Comparison of ENCODE assay signal across 8 mouse cellular contexts in genomic region chr13:23740256-23740840, GRCm38 (mm10). TPM values are rescaled to one million over a fixed set of nuclear protein-coding genes. Genes with fewer than 3 reads are reported as not detected.
DNase-seq lines count a peak whose midpoint lies in the region; ATAC-seq and TF ChIP-seq lines count a peak whose summit lies in the region.

No protein-coding gene starts in this region.

- peak overlapping the region; percentile 90 for H3K4me2 ChIP-seq in kidney, postnatal 0 days (ENCODE audit: low read length)
- peak overlapping the region; percentile 100 for H3K4me2 ChIP-seq in hindbrain, embryonic 15.5 days
- H3K4me2 ChIP-seq in myocyte (ENCODE audit: low read depth), result peak overlapping the region; percentile 85

- H3K4me3 ChIP-seq in kidney, postnatal 0 days (replicated peaks; ENCODE audit: low read depth, low read length), result peak overlapping the region; percentile 68
- peak overlapping the region; percentile 81 for H3K4me3 ChIP-seq in brown adipose tissue, adult 24 weeks (ENCODE audit: insufficient read depth, low read depth, low read length)
- H3K4me3 ChIP-seq in hindbrain, embryonic 15.5 days, result peak overlapping the region; percentile 58
- H3K4me3 ChIP-seq in myocyte, result peak overlapping the region; percentile 47

- no peak for DNase-seq in kidney, postnatal 0 days (ENCODE audit: low spot score)
- no peak for DNase-seq in kidney, postnatal 25 days
- DNase-seq in ovary, adult 18-20 months (ENCODE audit: low spot score), result no peak
- no peak for DNase-seq in thymus, postnatal 25 days

- no peak for ATAC-seq in kidney, postnatal 0 days (replicated peaks; ENCODE audit: low FRiP score, low read depth)
- ATAC-seq in hindbrain, embryonic 15.5 days (ENCODE audit: low FRiP score, low read depth), result no peak
- no peak for ATAC-seq in cerebellum, adult (ENCODE audit: insufficient number of reproducible peaks, low FRiP score, low TSS enrichment)

- WGBS in kidney, postnatal 0 days, result 22% methylated on average over 13 of the region's 13 CpGs
- WGBS in hindbrain, embryonic 15.5 days, result 34% methylated on average over 13 of the region's 13 CpGs

- H3K27ac ChIP-seq in kidney, postnatal 0 days, result peak overlapping the region; percentile 99
- peak overlapping the region; percentile 97 for H3K27ac ChIP-seq in brown adipose tissue, adult 24 weeks (replicated peaks; ENCODE audit: low read depth, low read length)
- H3K27ac ChIP-seq in hindbrain, embryonic 15.5 days (replicated peaks), result peak overlapping the region; percentile 89

- no peak for TF ChIP-seq POLR2A in myocyte (IDR thresholded peaks at IDR 0.05; ENCODE audit: insufficient read length, low read depth)

- no peaks in the 10 kb centered on the region for H3K27me3 ChIP-seq in kidney, postnatal 0 days (ENCODE audit: insufficient read depth, low read length)
- no peaks in the 10 kb centered on the region for H3K27me3 ChIP-seq in hindbrain, embryonic 15.5 days
- H3K27me3 ChIP-seq in myocyte (ENCODE audit: control insufficient read depth, insufficient read depth, insufficient read length), result no peaks in the 10 kb centered on the region

- no peak for TF ChIP-seq CTCF in kidney, postnatal 0 days (IDR thresholded peaks at IDR 0.05; ENCODE audit: low read depth)

- no peaks in the 10 kb centered on the region for H3K36me3 ChIP-seq in kidney, postnatal 0 days (ENCODE audit: insufficient read depth, low read length)
- H3K36me3 ChIP-seq in hindbrain, embryonic 15.5 days, result no peaks in the 10 kb centered on the region
- no peaks in the 10 kb centered on the region for H3K36me3 ChIP-seq in myocyte (ENCODE audit: control insufficient read depth, insufficient read depth)

- no peaks in the 10 kb centered on the region for H3K4me1 ChIP-seq in kidney, postnatal 0 days (replicated peaks; ENCODE audit: insufficient read depth, low read length)
- H3K4me1 ChIP-seq in brown adipose tissue, adult 24 weeks (ENCODE audit: control insufficient read depth, insufficient read depth, insufficient read length, low read length), result no peaks in the 10 kb centered on the region
- peaks cover 23% of the 10 kb centered on the region for H3K4me1 ChIP-seq in hindbrain, embryonic 15.5 days (replicated peaks)

- peak overlapping the region; percentile 92 for H3K9ac ChIP-seq in kidney, postnatal 0 days (ENCODE audit: low read depth, low read length)
- peak overlapping the region; percentile 38 for H3K9ac ChIP-seq in hindbrain, embryonic 15.5 days

- no peaks in the 10 kb centered on the region for H3K9me3 ChIP-seq in kidney, postnatal 0 days (replicated peaks; ENCODE audit: low read length)
- H3K9me3 ChIP-seq in hindbrain, embryonic 15.5 days, result no peaks in the 10 kb centered on the region

- H3K79me2 ChIP-seq in myocyte (ENCODE audit: control insufficient read depth, insufficient read depth), result no peaks in the 10 kb centered on the region

- no peak overlapping the region for H3ac ChIP-seq in myocyte (ENCODE audit: control insufficient read depth, insufficient read length)

TF ChIP-seq in myocyte, 11 proteins besides CTCF, POLR2A, EP300 and RAD21:
- TF ChIP-seq USF1 (IDR thresholded peaks at IDR 0.05; ENCODE audit: low read depth), result no peak
- no peak for TF ChIP-seq REST (IDR thresholded peaks at IDR 0.05; ENCODE audit: insufficient read depth, insufficient read length)
- TF ChIP-seq TCF12 (IDR thresholded peaks at IDR 0.05; ENCODE audit: insufficient read depth, poor library complexity, severe bottlenecking), result no peak
- TF ChIP-seq MYOG (IDR thresholded peaks at IDR 0.05; ENCODE audit: control insufficient read depth in 1 of 3, insufficient read depth in 1 of 3, insufficient read length in 2 of 3, low read depth in 2 of 3), result no peak
- TF ChIP-seq TCF3 (IDR thresholded peaks at IDR 0.05; ENCODE audit: insufficient read length, low read depth), result no peak
- no peak for TF ChIP-seq E2F4 (IDR thresholded peaks at IDR 0.05; ENCODE audit: insufficient read depth)

RNA-seq across cellular contexts. Expression of gene Hist1h1c, which starts 1.7 kb away (rescaled TPM):
- polyA plus RNA-seq in kidney, postnatal 0 days (2015; fragmentation: Nextera tagmentation; extraction: Ambion mirVana), result 33.9 and 41.0 TPM in 2 replicates
- 112 and 175 TPM in 2 replicates for polyA plus RNA-seq in brown adipose tissue, adult 24 weeks (2012; ENCODE audit: insufficient read depth, insufficient read length, missing spikeins)
- polyA plus RNA-seq in hindbrain, embryonic 15.5 days (2015; fragmentation: Nextera tagmentation; extraction: Ambion mirVana), result 7.7 and 10.4 TPM in 2 replicates
- 273 TPM for polyA plus RNA-seq in myocyte (2012; fragmentation: generic; extraction: Trizol)

RNA-seq across cellular contexts. Expression of gene Hist1h3c, which starts 5.1 kb away (rescaled TPM):
- 6.0 and 7.0 TPM in 2 replicates for polyA plus RNA-seq in kidney, postnatal 0 days (2015; fragmentation: Nextera tagmentation; extraction: Ambion mirVana)
- not detected in 2 replicates for polyA plus RNA-seq in brown adipose tissue, adult 24 weeks (2012; ENCODE audit: insufficient read depth, insufficient read length, missing spikeins)
- 1.1 and 1.6 TPM in 2 replicates for polyA plus RNA-seq in hindbrain, embryonic 15.5 days (2015; fragmentation: Nextera tagmentation; extraction: Ambion mirVana)
- polyA plus RNA-seq in myocyte (2012; fragmentation: generic; extraction: Trizol), result 2.5 TPM

RNA-seq across cellular contexts. Expression of gene Hist1h2bb, which starts 6.2 kb away (rescaled TPM):
- polyA plus RNA-seq in kidney, postnatal 0 days (2015; fragmentation: Nextera tagmentation; extraction: Ambion mirVana), result 2.1 and 2.2 TPM in 2 replicates
- polyA plus RNA-seq in brown adipose tissue, adult 24 weeks (2012; ENCODE audit: insufficient read depth, insufficient read length, missing spikeins), result not detected in 2 replicates
- polyA plus RNA-seq in hindbrain, embryonic 15.5 days (2015; fragmentation: Nextera tagmentation; extraction: Ambion mirVana), result 0.54 TPM in 1 of 2 replicates, not detected in the other
- polyA plus RNA-seq in myocyte (2012; fragmentation: generic; extraction: Trizol), result 1.3 TPM

RNA-seq across cellular contexts. Expression of gene Hist1h2ab, which starts 10.6 kb away (rescaled TPM):
- 21.7 and 26.6 TPM in 2 replicates for polyA plus RNA-seq in kidney, postnatal 0 days (2015; fragmentation: Nextera tagmentation; extraction: Ambion mirVana)
- polyA plus RNA-seq in brown adipose tissue, adult 24 weeks (2012; ENCODE audit: insufficient read depth, insufficient read length, missing spikeins), result not detected in 2 replicates
- 7.4 and 9.8 TPM in 2 replicates for polyA plus RNA-seq in hindbrain, embryonic 15.5 days (2015; fragmentation: Nextera tagmentation; extraction: Ambion mirVana)
- polyA plus RNA-seq in myocyte (2012; fragmentation: generic; extraction: Trizol), result 2.1 TPM

RNA-seq across cellular contexts. Expression of gene Hist1h3b, which starts 11.7 kb away (rescaled TPM):
- polyA plus RNA-seq in kidney, postnatal 0 days (2015; fragmentation: Nextera tagmentation; extraction: Ambion mirVana), result 5.9 and 8.7 TPM in 2 replicates
- polyA plus RNA-seq in brown adipose tissue, adult 24 weeks (2012; ENCODE audit: insufficient read depth, insufficient read length, missing spikeins), result not detected in 2 replicates
- 1.8 and 3.1 TPM in 2 replicates for polyA plus RNA-seq in hindbrain, embryonic 15.5 days (2015; fragmentation: Nextera tagmentation; extraction: Ambion mirVana)
- 1.3 TPM for polyA plus RNA-seq in myocyte (2012; fragmentation: generic; extraction: Trizol)
